Comparison of ENCODE assay signal across 8 mouse cellular contexts in genomic region chr6:145303641-145304070, GRCm38 (mm10). TPM values are rescaled to one million over a fixed set of nuclear protein-coding genes. Genes with fewer than 3 reads are reported as not detected.
DNase-seq lines count a peak whose midpoint lies in the region; ATAC-seq and TF ChIP-seq lines count a peak whose summit lies in the region.

No protein-coding gene starts in this region.

- peak overlapping the region; percentile 31 for H3K4me2 ChIP-seq in forebrain, embryonic 16.5 days (ENCODE audit: low read length)
- peak overlapping the region; percentile 13 for H3K4me2 ChIP-seq in limb, embryonic 14.5 days (replicated peaks; ENCODE audit: low read depth, low read length, severe bottlenecking)
- H3K4me2 ChIP-seq in midbrain, embryonic 12.5 days (replicated peaks), result peak overlapping the region; percentile 35

- DNase-seq in brain, embryonic 18.5 days (ENCODE audit: low read depth, low spot score), result peak; percentile 20
- peak; percentile 35 for DNase-seq in limb, embryonic 14.5 days (ENCODE audit: low spot score)
- peak; percentile 75 for DNase-seq in splenic B cell, adult 2 months (ENCODE audit: low read depth, low spot score)

- no peaks in the 10 kb centered on the region for H3K36me3 ChIP-seq in erythroblast, embryonic 14.5 days (ENCODE audit: control insufficient read depth)
- H3K36me3 ChIP-seq in forebrain, embryonic 16.5 days (ENCODE audit: control insufficient read depth, insufficient read depth), result no peaks in the 10 kb centered on the region
- no peaks in the 10 kb centered on the region for H3K36me3 ChIP-seq in limb, embryonic 14.5 days (ENCODE audit: control insufficient read depth, insufficient read depth, low read length)
- H3K36me3 ChIP-seq in midbrain, embryonic 12.5 days, result no peaks in the 10 kb centered on the region
- H3K36me3 ChIP-seq in splenic B cell, adult 2 months (ENCODE audit: control insufficient read depth, insufficient read depth, low read length, poor library complexity, severe bottlenecking), result no peaks in the 10 kb centered on the region

- H3K27ac ChIP-seq in forebrain, embryonic 16.5 days (ENCODE audit: low read length), result no peak overlapping the region
- no peak overlapping the region for H3K27ac ChIP-seq in limb, embryonic 14.5 days (replicated peaks; ENCODE audit: low read depth, low read length)
- H3K27ac ChIP-seq in midbrain, embryonic 12.5 days (replicated peaks), result no peak overlapping the region

- H3K4me3 ChIP-seq in erythroblast, embryonic 14.5 days (replicated peaks), result peak overlapping the region; percentile 18
- H3K4me3 ChIP-seq in forebrain, embryonic 16.5 days (replicated peaks; ENCODE audit: low read length), result no peak overlapping the region
- H3K4me3 ChIP-seq in limb, embryonic 14.5 days (replicated peaks; ENCODE audit: low read length), result peak overlapping the region; percentile 10; the same call in 1 of the 2 replicates
- H3K4me3 ChIP-seq in midbrain, embryonic 12.5 days, result no peak overlapping the region

- 11% methylated on average over 18 of the region's 18 CpGs for WGBS in forebrain, embryonic 16.5 days
- WGBS in limb, embryonic 14.5 days, result 13% methylated on average over 18 of the region's 18 CpGs
- WGBS in midbrain, embryonic 12.5 days, result 12% methylated on average over 18 of the region's 18 CpGs

- no peak for TF ChIP-seq POLR2A in limb, embryonic 14.5 days (IDR thresholded peaks at IDR 0.05; ENCODE audit: borderline replicate concordance, extremely low read depth, insufficient read depth, insufficient read length)

- H3K9me3 ChIP-seq in erythroblast, embryonic 14.5 days (ENCODE audit: control insufficient read depth, low read length), result no peaks in the 10 kb centered on the region
- H3K9me3 ChIP-seq in forebrain, embryonic 16.5 days (ENCODE audit: control insufficient read depth, low read length), result no peaks in the 10 kb centered on the region
- H3K9me3 ChIP-seq in limb, embryonic 14.5 days (ENCODE audit: control insufficient read depth, low read length), result no peaks in the 10 kb centered on the region
- no peaks in the 10 kb centered on the region for H3K9me3 ChIP-seq in midbrain, embryonic 12.5 days

- peaks cover 6% of the 10 kb centered on the region for H3K4me1 ChIP-seq in erythroblast, embryonic 14.5 days (ENCODE audit: control insufficient read depth)
- peaks cover 10% of the 10 kb centered on the region for H3K4me1 ChIP-seq in forebrain, embryonic 16.5 days (replicated peaks; ENCODE audit: control insufficient read depth, insufficient read depth, low read length)
- peaks cover 11% of the 10 kb centered on the region for H3K4me1 ChIP-seq in limb, embryonic 14.5 days (ENCODE audit: control insufficient read depth, insufficient read depth, low read length)
- peaks cover 9% of the 10 kb centered on the region for H3K4me1 ChIP-seq in midbrain, embryonic 12.5 days

- H3K27me3 ChIP-seq in erythroblast, embryonic 14.5 days (ENCODE audit: control insufficient read depth), result peaks cover 3% of the 10 kb centered on the region; the same call in 1 of the 2 replicates
- H3K27me3 ChIP-seq in forebrain, embryonic 16.5 days (replicated peaks; ENCODE audit: control insufficient read depth, insufficient read depth, low read length), result no peaks in the 10 kb centered on the region
- no peaks in the 10 kb centered on the region; the same call in 1 of the 2 replicates for H3K27me3 ChIP-seq in limb, embryonic 14.5 days (ENCODE audit: control insufficient read depth, insufficient read depth, low read length)
- peaks cover 8% of the 10 kb centered on the region; the same call in 1 of the 2 replicates for H3K27me3 ChIP-seq in midbrain, embryonic 12.5 days
- no peaks in the 10 kb centered on the region for H3K27me3 ChIP-seq in splenic B cell, adult 2 months (ENCODE audit: control insufficient read depth, insufficient read depth, low read length, poor library complexity, severe bottlenecking)

- no peak for ATAC-seq in erythroblast, adult 5-6 weeks (replicated peaks; ENCODE audit: low FRiP score, poor library complexity, severe bottlenecking)
- ATAC-seq in forebrain, embryonic 16.5 days, result peak; percentile 60
- peak; percentile 91 for ATAC-seq in inflammation-experienced regulatory T-cells, adult 6 months
- ATAC-seq in limb, embryonic 14.5 days (ENCODE audit: low FRiP score, low read depth), result peak; percentile 16; the same call in 1 of the 2 replicates
- peak; percentile 47; the same call in 1 of the 2 replicates for ATAC-seq in midbrain, embryonic 12.5 days (ENCODE audit: low FRiP score, low read depth)

- H3K9ac ChIP-seq in forebrain, embryonic 16.5 days (replicated peaks; ENCODE audit: low read depth, low read length), result peak overlapping the region; percentile 37
- H3K9ac ChIP-seq in limb, embryonic 14.5 days (ENCODE audit: low read depth, low read length, severe bottlenecking), result no peak overlapping the region
- H3K9ac ChIP-seq in midbrain, embryonic 12.5 days (replicated peaks), result no peak overlapping the region; the same call in 1 of the 2 replicates

RNA-seq across cellular contexts. Expression of gene Kras, which starts 53.6 kb away (rescaled TPM):
- 2.6 and 2.9 TPM in 2 replicates for polyA plus RNA-seq in erythroblast, embryonic 14.5 days (2012)
- 15.4 and 31.6 TPM in 2 replicates for total RNA-seq in erythroblast, adult 5-6 weeks (2015; ENCODE audit: low replicate concordance)
- 12.9 and 25.9 TPM in 2 replicates for total RNA-seq in erythroblast, adult 5-6 weeks (2017; ENCODE audit: low replicate concordance)
- 127 and 130 TPM in 2 replicates for polyA plus RNA-seq in forebrain, embryonic 16.5 days (2015; fragmentation: Nextera tagmentation; extraction: Ambion mirVana)
- 10 to 100 TPM; 23.3 to 49.5 (median 37.0) TPM for polyA plus RNA-seq in inflammation-experienced regulatory T-cells, adult 6 months (2017; shearing (Covaris generic))
- 33.3 and 35.1 TPM in 2 replicates for polyA plus RNA-seq in limb, embryonic 14.5 days (2012; rRNA removed)
- polyA plus RNA-seq in limb, embryonic 14.5 days (2014; fragmentation: Nextera tagmentation; extraction: Ambion mirVana), result 67.8 and 74.1 TPM in 2 replicates
- 117 and 121 TPM in 2 replicates for polyA plus RNA-seq in midbrain, embryonic 12.5 days (2016; fragmentation: Nextera tagmentation; extraction: Ambion mirVana)

Comparison
In these comparisons a context has a peak if more than half of its experiments do, and no peak if none do; other contexts are left out.
1. H3K4me3 ChIP-seq: peak in erythroblast, embryonic 14.5 days (single experiment) and limb, embryonic 14.5 days (single experiment); none in forebrain, embryonic 16.5 days (single experiment) and midbrain, embryonic 12.5 days (single experiment).
2. DNase-seq: peak in every context shown above with its lines; median percentile 75 in splenic B cell, adult 2 months; 35 in limb, embryonic 14.5 days; 20 in brain, embryonic 18.5 days.
3. Peak in every context shown above with its lines, with median percentiles within 50 percentile points of each other: H3K4me2 ChIP-seq.